Mouse (Mus musculus) splenic B cell, adult 2 months (primary cell): Measurements from ENCODE around the gene Dtnb.

ENCODE experiments used
- DNase-seq: peaks from one replicate; pipeline ENCODE4 v3.0.0-alpha.2; 2011; ENCODE audit warnings: low read depth, low spot score
- H3K27me3 ChIP-seq: 2 replicates; pipeline ENCODE4 v1.6.1; 2012; ENCODE audit warnings: mild to moderate bottlenecking, low read length, moderate library complexity, mixed read lengths; ENCODE audit not compliant: control insufficient read depth, poor library complexity, insufficient read depth, severe bottlenecking
- H3K36me3 ChIP-seq: 2 replicates; pipeline ENCODE4 v1.6.1; 2012; ENCODE audit warnings: mild to moderate bottlenecking, low read length, moderate library complexity, mixed read lengths; ENCODE audit not compliant: control insufficient read depth, poor library complexity, insufficient read depth, severe bottlenecking

Dtnb gene

DNA sequence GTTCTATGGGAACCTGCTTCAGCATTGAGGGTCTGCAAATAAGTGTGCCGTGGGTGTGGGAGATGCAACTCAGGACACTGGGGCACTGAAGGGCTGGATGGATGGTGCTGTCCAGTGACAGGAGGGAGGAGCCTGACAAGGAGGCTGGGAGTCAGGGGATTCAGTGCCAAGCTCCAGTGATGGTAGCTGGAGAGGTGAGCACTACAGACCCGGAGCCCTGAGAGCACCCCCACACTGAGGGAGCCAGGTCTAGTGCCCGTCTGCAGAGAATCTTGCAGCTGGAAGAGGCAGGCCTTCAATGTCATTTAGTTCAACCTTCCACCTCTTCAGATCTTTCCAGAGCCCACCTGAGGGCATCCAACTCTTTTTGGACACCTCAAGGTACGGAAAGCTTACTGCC is 233.7 kb downstream of the Dtnb start, which contains the start of gene Dnmt3a:
Dnmt3a (plus strand) TSS at position 156 of the 400 bp plus-strand sequence.
- no peaks in the 10 kb centered on the region for H3K27me3 ChIP-seq
- DNase-seq = no peak
- H3K36me3 ChIP-seq = no peaks in the 10 kb centered on the region

DNA sequence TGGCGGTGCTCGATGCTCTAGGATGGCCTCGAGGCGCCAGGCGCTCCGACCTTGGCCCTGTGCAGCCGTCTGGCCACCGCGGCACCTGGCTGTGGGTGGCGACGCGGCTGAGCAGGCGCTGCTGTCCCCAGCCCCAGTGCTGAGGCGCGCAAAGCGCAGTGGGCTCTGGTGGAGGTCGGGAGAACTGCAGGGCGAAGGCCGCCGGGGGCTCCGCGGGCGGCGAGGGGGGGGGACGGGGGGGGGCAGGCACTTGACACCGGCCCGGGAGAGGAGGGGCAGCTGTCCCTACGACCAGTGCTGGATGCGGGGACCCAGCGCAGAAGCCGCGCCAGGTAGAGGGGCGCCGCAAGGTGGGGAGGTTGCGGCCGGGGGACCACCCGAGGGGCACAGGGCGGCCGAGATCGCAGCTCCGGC is 234.1 kb downstream of the Dtnb start:
- H3K36me3 ChIP-seq = no peaks in the 10 kb centered on the region
- H3K27me3 ChIP-seq = no peaks in the 10 kb centered on the region
- peak; percentile 91 for DNase-seq

DNA sequence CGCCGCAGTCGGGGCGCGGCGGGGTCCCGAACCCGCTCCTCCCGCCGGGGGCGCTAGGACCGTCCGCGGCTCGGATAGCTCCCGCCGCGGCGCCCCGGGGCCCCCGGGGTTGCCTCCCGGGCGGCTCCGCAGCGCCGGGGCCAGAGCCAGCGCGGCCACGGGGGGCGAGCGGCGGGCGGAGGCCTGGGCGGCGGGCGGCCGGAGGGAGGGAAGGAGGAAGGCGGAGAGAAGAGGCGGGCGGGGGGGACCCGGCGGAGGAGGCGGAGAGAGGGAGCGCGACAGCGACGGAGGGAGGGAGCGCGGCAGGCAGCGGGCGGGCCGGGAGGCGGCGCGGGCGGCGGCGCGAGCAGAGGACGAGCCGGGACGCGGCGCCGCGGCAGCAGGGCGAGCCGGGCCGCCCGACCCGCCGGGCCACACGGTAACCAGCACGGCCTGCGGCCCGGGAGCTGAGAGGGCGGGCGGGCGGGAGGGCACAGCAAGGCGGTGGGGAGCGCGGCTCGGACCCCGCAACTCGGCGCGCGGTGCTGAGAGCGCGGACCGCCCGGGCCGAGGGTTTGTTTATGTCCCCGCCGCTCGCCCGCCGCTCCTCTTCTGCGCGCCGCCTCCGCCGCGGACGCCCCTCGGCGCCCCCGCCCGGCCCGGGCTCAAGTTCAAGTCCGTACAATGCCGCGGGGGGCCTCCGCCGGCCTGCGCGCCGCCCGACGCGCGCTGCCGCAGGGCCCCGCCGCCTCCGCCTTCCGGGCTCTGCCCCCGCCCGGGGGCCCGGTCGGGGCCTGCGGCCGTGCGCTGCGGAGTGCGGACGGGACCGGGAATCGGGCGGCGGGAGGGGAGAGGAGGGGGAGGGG is 234.7 kb downstream of the Dtnb start:
- Histone ChIP-seq H3K27me3 (no peaks in the 10 kb centered on the region), H3K36me3 (no peaks in the 10 kb centered on the region)
- DNase-seq = peak; percentile 59

DNA sequence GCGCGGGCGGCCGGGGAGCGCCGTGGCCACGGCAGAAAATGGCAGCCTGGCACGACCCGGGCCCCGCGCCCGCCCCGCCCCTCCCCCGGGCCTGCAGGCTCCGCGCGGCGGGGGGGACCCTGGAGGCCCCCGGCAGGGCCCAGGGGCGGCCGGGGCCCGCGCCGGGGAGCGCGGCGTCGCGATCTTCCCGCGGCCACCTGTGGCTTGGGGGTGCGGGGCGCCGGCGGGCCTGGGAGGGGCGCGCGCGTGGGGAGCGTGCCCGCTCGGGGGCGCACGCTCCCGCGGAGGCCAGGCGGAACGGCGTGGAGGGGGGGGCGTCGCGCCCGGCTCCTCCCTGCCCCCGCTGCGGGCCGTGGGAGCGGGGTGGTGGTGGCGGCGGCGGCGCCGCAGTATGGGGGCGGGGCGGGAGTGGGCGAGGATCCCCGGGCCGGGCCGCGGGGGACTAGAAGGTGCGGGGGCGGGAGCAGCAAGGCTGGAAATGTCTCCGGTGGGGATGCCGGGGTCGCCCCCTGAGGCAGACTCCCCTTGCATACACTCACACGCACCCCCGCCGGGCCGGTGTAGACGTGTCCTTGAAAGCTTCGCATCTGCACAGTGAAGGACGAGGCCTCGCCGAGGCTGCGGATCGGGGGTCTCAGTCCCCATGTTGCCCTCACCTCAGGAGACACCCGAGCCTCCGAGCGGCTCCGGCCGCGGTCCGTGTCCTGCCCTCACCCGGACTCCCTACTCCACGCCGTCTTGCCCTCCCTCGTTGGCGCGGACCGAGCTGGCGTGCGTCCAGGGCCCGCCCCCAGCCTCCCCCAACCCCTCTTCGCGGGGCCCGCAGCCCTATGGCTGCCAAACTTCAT is 235.6 kb downstream of the Dtnb start:
- Histone ChIP-seq H3K27me3 (no peaks in the 10 kb centered on the region), H3K36me3 (no peaks in the 10 kb centered on the region)
- peak; percentile 52 for DNase-seq

DNA sequence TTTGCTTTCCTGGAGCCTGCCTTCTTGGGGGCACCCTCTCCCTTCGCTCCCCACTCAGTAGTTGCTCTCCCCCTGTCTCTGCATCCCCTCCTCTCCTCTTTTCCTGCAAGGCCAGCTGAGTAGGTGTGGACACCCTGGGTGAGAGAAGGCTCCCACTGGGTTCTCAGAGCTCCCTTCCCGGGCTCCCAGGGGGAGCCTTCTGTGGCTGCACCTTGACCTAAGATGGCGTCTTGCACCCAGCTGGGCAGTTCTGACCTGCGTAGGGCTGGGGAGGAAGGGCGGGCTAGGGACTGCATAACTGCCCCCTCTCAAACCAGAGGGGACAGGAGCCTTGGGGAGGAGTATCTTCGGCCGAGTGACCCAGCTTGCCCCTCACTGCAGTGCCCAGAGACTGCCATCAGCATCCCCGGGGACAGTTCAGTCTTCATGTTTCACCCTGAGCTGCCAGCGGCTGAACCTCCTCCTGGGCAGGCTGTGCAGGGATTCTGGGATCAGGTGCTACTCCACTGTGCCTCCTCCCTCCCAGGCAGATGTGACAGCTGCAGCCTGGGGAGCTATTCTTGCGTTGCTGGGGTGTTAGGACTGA is 236.3 kb downstream of the Dtnb start:
- no peak for DNase-seq
- H3K27me3 ChIP-seq = no peaks in the 10 kb centered on the region
- H3K36me3 ChIP-seq = no peaks in the 10 kb centered on the region

DNA sequence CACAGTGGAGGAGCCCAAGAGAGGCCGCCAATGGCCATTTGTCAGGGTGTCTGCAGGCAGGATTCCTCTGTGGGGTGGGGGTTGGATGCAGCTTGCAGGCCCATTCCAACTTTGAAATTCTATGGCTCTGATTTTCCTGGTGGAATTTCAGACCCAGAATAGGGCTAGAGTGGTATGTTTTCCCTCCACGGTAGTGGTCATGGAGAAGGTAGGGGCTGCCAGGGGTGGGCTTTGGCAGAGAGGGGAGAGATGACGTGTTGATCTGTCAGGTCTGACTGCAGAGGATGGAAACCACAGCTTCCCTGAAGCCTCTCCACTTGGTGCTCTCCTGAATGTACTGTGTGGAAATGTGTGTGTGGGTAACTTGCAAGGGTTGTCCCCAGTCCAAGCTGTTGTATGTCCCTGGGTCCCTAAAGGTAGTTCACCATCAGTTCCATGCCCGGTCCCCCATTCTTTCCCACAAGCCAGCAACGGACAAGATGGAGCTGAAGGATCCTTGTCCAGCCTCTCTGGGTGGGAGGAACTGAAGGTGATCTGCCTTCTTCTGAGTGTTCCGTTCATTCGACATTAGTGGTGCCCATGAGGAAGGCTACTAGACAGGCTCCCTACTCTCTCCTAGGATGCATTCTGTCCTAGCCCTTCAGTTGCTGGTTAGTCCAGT is 237.5 kb downstream of the Dtnb start:
- DNase-seq = no peak
- Histone ChIP-seq H3K27me3 (no peaks in the 10 kb centered on the region), H3K36me3 (no peaks in the 10 kb centered on the region)

DNA sequence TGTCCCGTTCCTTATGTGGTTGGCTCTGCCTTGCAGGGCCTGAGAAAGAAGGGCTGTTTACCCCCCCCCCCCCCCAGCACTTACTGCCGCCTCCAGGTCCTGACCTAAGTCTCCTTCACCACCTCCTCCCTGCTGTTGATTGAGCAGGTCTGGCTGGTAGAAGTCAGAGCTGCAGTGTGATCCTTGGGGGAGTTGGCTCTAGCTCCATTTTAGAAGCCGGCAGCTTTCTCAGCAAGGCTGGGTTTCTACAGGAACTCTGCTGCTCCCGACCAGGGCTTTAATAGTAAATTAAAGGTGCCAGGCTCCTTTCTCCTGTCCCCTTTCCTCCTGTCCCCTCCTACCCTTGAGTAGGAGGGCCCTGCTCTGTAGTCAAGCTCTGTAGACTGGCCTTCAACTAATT is 238.3 kb downstream of the Dtnb start:
- Histone ChIP-seq H3K27me3 (no peaks in the 10 kb centered on the region), H3K36me3 (0 out of 2 replicates have a peak, but pooled peaks cover 1% of the 10 kb centered on the region)
- no peak for DNase-seq

DNA sequence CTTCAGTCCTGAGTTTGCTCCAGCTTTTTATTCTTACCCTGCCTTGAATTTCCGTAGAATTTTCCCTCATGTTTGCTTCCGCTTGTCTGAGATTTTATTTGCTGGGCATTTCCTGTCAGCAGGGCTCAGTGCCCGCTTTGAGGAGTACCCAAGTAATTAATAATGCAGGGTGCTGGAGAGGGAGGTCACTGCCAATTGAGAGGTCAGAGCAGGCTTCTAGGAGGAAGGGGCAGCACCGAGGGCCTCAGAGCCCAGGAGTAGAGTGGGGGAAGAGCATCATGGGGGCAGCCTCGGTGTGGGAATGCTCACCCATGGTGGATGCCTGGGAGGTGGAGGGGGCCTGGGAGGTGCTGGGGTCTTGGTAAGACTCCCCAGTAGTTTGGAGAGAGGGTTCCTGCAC is 239.4 kb downstream of the Dtnb start:
- Histone ChIP-seq H3K27me3 (no peaks in the 10 kb centered on the region), H3K36me3 (0 out of 2 replicates have a peak, but pooled peaks cover 1% of the 10 kb centered on the region)
- no peak for DNase-seq

DNA sequence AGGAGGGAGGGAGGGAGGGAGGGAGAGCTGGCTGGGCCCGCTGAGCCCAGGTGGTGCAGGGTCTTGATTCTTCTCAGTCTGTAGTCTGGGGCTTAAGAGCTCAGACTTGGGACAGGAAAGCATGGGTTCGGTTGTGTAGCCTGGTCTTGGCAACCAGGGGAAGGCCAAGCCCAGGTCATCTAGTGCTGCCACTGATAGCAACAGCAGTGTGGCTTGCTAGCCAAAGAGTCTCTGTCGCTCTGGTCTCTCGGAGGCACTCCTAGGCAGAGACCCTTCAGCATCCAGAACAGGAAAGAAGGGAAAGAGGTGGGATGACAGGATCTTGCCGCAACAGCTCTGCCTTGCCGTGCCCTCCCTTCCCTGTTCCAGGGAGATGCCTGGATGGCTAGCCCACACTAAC is 240.1 kb downstream of the Dtnb start:
- Histone ChIP-seq H3K27me3 (no peaks in the 10 kb centered on the region), H3K36me3 (0 out of 2 replicates have a peak, but pooled peaks cover 1% of the 10 kb centered on the region)
- no peak for DNase-seq

DNA sequence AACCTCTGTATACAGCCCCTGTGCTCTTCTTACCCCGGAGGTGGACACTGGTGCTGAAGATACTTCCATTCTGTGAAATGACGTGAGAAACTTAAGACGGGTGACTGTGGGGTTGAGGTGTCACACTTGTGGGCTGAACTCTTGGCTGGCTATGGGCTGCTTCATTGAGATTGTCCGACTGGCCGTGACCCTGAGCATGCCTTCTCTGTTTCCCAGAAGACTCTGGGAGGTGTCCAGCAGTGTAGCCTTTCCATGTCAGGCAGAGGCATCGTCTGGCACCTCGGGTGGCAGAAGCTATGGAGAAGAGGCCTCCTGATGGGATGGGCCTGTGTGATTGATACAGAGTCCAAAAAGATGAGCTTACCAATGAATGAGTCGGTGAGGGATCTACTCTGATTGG is 241.0 kb downstream of the Dtnb start:
- Histone ChIP-seq H3K27me3 (no peaks in the 10 kb centered on the region), H3K36me3 (0 out of 2 replicates have a peak, but pooled peaks cover 1% of the 10 kb centered on the region)
- no peak for DNase-seq

DNA sequence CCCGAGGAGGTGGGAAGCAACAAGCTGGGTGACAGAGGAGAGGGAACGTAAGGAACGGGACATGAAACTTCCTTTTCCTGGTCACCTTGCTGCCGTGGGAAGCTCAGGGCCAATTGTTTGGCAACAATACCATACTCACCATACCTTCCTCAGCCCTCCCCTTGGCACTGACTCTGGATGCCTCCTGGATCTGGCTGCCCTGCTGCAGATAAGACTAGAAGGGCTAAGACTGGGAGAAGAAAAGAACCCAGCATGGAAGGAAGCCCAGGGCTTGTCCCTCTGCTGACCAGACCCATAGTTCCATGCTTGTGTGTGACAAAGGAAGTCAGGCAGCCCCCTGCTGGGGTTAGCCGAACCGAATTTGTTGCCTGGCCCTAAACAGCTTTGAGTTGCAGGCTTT is 243.2 kb downstream of the Dtnb start:
- Histone ChIP-seq H3K27me3 (no peaks in the 10 kb centered on the region), H3K36me3 (0 out of 2 replicates have a peak, but pooled peaks cover 1% of the 10 kb centered on the region)
- DNase-seq = no peak

DNA sequence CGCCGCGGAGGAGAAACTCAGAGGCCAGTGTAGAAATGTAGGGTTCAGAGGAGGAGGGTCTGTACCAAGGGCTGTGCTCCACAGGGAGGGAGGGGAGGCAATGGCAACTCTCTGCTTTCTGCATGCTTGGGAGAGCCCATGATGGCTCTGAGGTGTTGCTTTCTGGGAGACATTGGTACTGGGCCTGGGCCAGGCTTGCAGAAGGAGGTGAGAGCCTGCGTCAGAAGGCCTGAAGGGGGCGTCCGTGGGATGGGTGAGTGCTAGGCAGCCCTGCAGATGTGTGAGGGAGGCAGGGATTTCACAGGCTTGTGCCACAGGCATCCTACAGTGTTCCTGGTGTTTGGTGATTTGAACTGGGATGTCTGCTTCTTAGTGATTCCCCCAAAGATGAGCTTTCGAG is 244.9 kb downstream of the Dtnb start:
- H3K27me3 ChIP-seq = no peaks in the 10 kb centered on the region
- H3K36me3 ChIP-seq = 0 out of 2 replicates have a peak, but pooled peaks cover 1% of the 10 kb centered on the region
- no peak for DNase-seq

DNA sequence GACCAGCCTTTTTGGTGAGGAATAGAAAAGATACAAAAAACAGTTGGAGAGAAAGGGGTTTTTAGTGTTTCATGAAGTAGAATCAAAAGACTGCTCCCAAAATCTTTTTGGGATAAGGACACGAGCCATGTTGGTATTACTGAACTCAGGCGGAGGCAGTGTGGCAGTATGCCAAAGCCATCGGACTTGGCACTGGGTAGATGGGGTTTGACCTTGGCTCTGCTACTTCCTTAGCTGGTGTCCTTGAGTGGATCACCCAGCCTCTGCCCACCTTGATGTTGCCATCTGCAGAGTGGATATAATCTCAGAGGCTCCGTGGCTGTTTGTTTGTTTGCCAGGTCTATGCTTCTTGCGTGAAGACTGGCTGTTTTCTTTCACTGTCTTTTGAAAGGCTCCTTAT is 245.4 kb downstream of the Dtnb start:
- no peaks in the 10 kb centered on the region for H3K27me3 ChIP-seq
- H3K36me3 ChIP-seq = 0 out of 2 replicates have a peak, but pooled peaks cover 1% of the 10 kb centered on the region
- DNase-seq = no peak

DNA sequence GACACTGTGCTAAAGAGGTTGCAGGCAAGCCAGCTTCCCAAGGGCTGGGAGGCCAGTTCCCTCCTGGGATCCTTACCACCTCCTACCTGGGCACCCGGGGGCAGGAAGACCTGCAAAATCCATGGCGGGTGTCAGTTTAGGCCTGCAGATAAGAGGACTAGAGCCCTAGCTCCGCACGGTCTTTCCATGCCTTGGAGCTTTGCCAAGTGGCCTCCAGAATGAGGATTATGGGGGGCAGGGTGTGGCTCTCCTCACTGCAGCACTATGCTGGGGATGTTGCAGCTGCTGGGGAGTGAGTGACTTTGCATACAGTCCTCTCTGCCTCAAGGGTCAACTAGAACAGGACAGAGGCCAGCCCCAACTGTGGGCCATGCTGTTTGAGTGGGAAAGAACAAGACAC is 247.7 kb downstream of the Dtnb start:
- no peaks in the 10 kb centered on the region for H3K27me3 ChIP-seq
- 0 out of 2 replicates have a peak, but pooled peaks cover 1% of the 10 kb centered on the region for H3K36me3 ChIP-seq
- no peak for DNase-seq
